Mouse (Mus musculus): ENCODE measurements around the gene Zdhhc13.

Zdhhc13 gene

GRCm38 (mm10) chr7:48824671-48825070, 35.9 kb downstream of the Zdhhc13 start:
- H3K36me3 ChIP-seq (ENCODE audit: insufficient read depth, low read length) = peaks cover 78% of the 10 kb centered on the region
- no peaks in the 10 kb centered on the region for H3K4me1 ChIP-seq (replicated peaks; ENCODE audit: low read depth, low read length)
- H3K9me3 ChIP-seq (ENCODE audit: low read length) = no peaks in the 10 kb centered on the region
- H3K4me3 ChIP-seq (replicated peaks; ENCODE audit: low read length) = no peak overlapping the region
- TF ChIP-seq POU5F1 (IDR thresholded peaks at IDR 0.05; ENCODE audit: borderline replicate concordance, low read length) (no peak), CTCF (conservative IDR thresholded peaks at IDR 0.05; ENCODE audit: low read length) (no peak), NANOG (IDR thresholded peaks at IDR 0.05; ENCODE audit: borderline replicate concordance, low read length) (no peak)
- no peaks in the 10 kb centered on the region for H3K27me3 ChIP-seq (ENCODE audit: insufficient read depth, low read length)

- TF ChIP-seq NANOG (IDR thresholded peaks at IDR 0.05; ENCODE audit: borderline replicate concordance, low read length) = no peak
- TF ChIP-seq POU5F1 (IDR thresholded peaks at IDR 0.05; ENCODE audit: borderline replicate concordance, low read length) = no peak
- TF ChIP-seq CTCF (conservative IDR thresholded peaks at IDR 0.05; ENCODE audit: low read length) = no peak
- Histone ChIP-seq H3K4me1 (replicated peaks; ENCODE audit: low read depth, low read length) (no peaks in the 10 kb centered on the region), H3K4me3 (replicated peaks; ENCODE audit: low read length) (no peak overlapping the region)
Observed at GRCm38 (mm10) chr7:48825170-48825569, 36.4 kb downstream of the Zdhhc13 start.

GRCm38 (mm10) chr7:48829177-48829910, 40.5 kb downstream of the Zdhhc13 start:
- Histone ChIP-seq H3K27me3 (ENCODE audit: insufficient read depth, low read length) (peaks cover 4% of the 10 kb centered on the region; the same call in 1 of the 2 replicates), H3K36me3 (ENCODE audit: insufficient read depth, low read length) (peaks cover 34% of the 10 kb centered on the region), H3K4me3 (replicated peaks; ENCODE audit: low read length) (no peak overlapping the region), H3K4me1 (replicated peaks; ENCODE audit: low read depth, low read length) (peaks cover 7% of the 10 kb centered on the region), H3K9me3 (ENCODE audit: low read length) (no peaks in the 10 kb centered on the region)
- TF ChIP-seq POU5F1 (IDR thresholded peaks at IDR 0.05; ENCODE audit: borderline replicate concordance, low read length) (no peak), CTCF (conservative IDR thresholded peaks at IDR 0.05; ENCODE audit: low read length) (no peak), NANOG (IDR thresholded peaks at IDR 0.05; ENCODE audit: borderline replicate concordance, low read length) (no peak)

More at GRCm38 (mm10) chr7:48825170-48825569, 36.4 kb downstream of the Zdhhc13 start:
- Histone ChIP-seq H3K27me3 (ENCODE audit: insufficient read depth, low read length) (no peaks in the 10 kb centered on the region), H3K9me3 (ENCODE audit: low read length) (no peaks in the 10 kb centered on the region), H3K36me3 (ENCODE audit: insufficient read depth, low read length) (peaks cover 73% of the 10 kb centered on the region)

DNA sequence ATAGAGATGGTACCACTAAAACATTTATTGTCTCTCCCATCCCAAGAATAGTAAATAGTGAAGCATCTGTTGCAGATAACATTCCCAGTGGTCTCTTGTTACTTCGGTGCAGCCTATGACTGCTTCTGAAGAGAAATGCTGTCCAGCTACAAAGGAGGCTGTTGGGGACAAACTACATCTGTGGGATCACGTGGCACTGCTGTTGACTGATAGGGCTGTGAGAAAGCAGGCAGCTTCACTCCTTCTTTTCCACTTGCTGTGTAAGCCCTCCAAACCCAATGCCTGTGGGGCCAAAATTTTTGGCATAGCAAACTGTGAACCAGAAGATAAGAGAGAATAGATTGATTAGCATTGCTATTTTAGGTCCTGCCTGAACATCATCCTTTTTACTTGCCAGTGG, 41.6 kb downstream of the Zdhhc13 start:
- Histone ChIP-seq H3K9me3 (ENCODE audit: low read length) (no peaks in the 10 kb centered on the region), H3K4me1 (replicated peaks; ENCODE audit: low read depth, low read length) (peaks cover 16% of the 10 kb centered on the region), H3K4me3 (replicated peaks; ENCODE audit: low read length) (no peak overlapping the region), H3K27me3 (ENCODE audit: insufficient read depth, low read length) (peaks cover 4% of the 10 kb centered on the region; the same call in 1 of the 2 replicates), H3K36me3 (ENCODE audit: insufficient read depth, low read length) (peaks cover 24% of the 10 kb centered on the region)
- TF ChIP-seq POU5F1 (IDR thresholded peaks at IDR 0.05; ENCODE audit: borderline replicate concordance, low read length) = no peak
- TF ChIP-seq CTCF (conservative IDR thresholded peaks at IDR 0.05; ENCODE audit: low read length) = no peak
- no peak for TF ChIP-seq NANOG (IDR thresholded peaks at IDR 0.05; ENCODE audit: borderline replicate concordance, low read length)

GRCm38 (mm10) chr7:48832735-48833134, 43.9 kb downstream of the Zdhhc13 start:
- Histone ChIP-seq H3K4me1 (replicated peaks; ENCODE audit: low read depth, low read length) (peaks cover 19% of the 10 kb centered on the region), H3K4me3 (replicated peaks; ENCODE audit: low read length) (no peak overlapping the region), H3K36me3 (ENCODE audit: insufficient read depth, low read length) (peaks cover 3% of the 10 kb centered on the region), H3K27me3 (ENCODE audit: insufficient read depth, low read length) (peaks cover 4% of the 10 kb centered on the region; the same call in 1 of the 2 replicates), H3K9me3 (ENCODE audit: low read length) (no peaks in the 10 kb centered on the region)
- TF ChIP-seq CTCF (conservative IDR thresholded peaks at IDR 0.05; ENCODE audit: low read length) (no peak), NANOG (IDR thresholded peaks at IDR 0.05; ENCODE audit: borderline replicate concordance, low read length) (no peak), POU5F1 (IDR thresholded peaks at IDR 0.05; ENCODE audit: borderline replicate concordance, low read length) (no peak)

- H3K36me3 ChIP-seq (ENCODE audit: insufficient read depth, low read length) = no peaks in the 10 kb centered on the region
- no peaks in the 10 kb centered on the region for H3K9me3 ChIP-seq (ENCODE audit: low read length)
- H3K4me1 ChIP-seq (replicated peaks; ENCODE audit: low read depth, low read length) = peaks cover 19% of the 10 kb centered on the region
- peaks cover 4% of the 10 kb centered on the region; the same call in 1 of the 2 replicates for H3K27me3 ChIP-seq (ENCODE audit: insufficient read depth, low read length)
- no peak for TF ChIP-seq POU5F1 (IDR thresholded peaks at IDR 0.05; ENCODE audit: borderline replicate concordance, low read length)
- no peak for TF ChIP-seq NANOG (IDR thresholded peaks at IDR 0.05; ENCODE audit: borderline replicate concordance, low read length)
- no peak for TF ChIP-seq CTCF (conservative IDR thresholded peaks at IDR 0.05; ENCODE audit: low read length)
- no peak overlapping the region for H3K4me3 ChIP-seq (replicated peaks; ENCODE audit: low read length)
Observed at GRCm38 (mm10) chr7:48834371-48834970, 45.7 kb downstream of the Zdhhc13 start.

- H3K27me3 ChIP-seq (ENCODE audit: insufficient read depth, low read length) = peaks cover 4% of the 10 kb centered on the region; the same call in 1 of the 2 replicates
- H3K9me3 ChIP-seq (ENCODE audit: low read length) = no peaks in the 10 kb centered on the region
- TF ChIP-seq CTCF (conservative IDR thresholded peaks at IDR 0.05; ENCODE audit: low read length) = no peak
- TF ChIP-seq POU5F1 (IDR thresholded peaks at IDR 0.05; ENCODE audit: borderline replicate concordance, low read length) = no peak
- TF ChIP-seq NANOG (IDR thresholded peaks at IDR 0.05; ENCODE audit: borderline replicate concordance, low read length) = peak; percentile 84
- H3K4me3 ChIP-seq (replicated peaks; ENCODE audit: low read length) = no peak overlapping the region
- H3K36me3 ChIP-seq (ENCODE audit: insufficient read depth, low read length) = no peaks in the 10 kb centered on the region
- H3K4me1 ChIP-seq (replicated peaks; ENCODE audit: low read depth, low read length) = peaks cover 19% of the 10 kb centered on the region
Observed at GRCm38 (mm10) chr7:48834989-48835626, 46.3 kb downstream of the Zdhhc13 start.

- H3K4me3 ChIP-seq (replicated peaks; ENCODE audit: low read length) = no peak overlapping the region
- TF ChIP-seq NANOG (IDR thresholded peaks at IDR 0.05; ENCODE audit: borderline replicate concordance, low read length) (no peak), POU5F1 (IDR thresholded peaks at IDR 0.05; ENCODE audit: borderline replicate concordance, low read length) (no peak), CTCF (conservative IDR thresholded peaks at IDR 0.05; ENCODE audit: low read length) (no peak)
- H3K27me3 ChIP-seq (ENCODE audit: insufficient read depth, low read length) = peaks cover 4% of the 10 kb centered on the region; the same call in 1 of the 2 replicates
- H3K9me3 ChIP-seq (ENCODE audit: low read length) = no peaks in the 10 kb centered on the region
- H3K4me1 ChIP-seq (replicated peaks; ENCODE audit: low read depth, low read length) = peaks cover 19% of the 10 kb centered on the region
- no peaks in the 10 kb centered on the region for H3K36me3 ChIP-seq (ENCODE audit: insufficient read depth, low read length)
Observed at GRCm38 (mm10) chr7:48836949-48837348, 48.1 kb downstream of the Zdhhc13 start.
